Mouse (Mus musculus) liver, adult 2 months (tissue): Measurements from ENCODE around the gene Crb1. TPM values are rescaled to one million over a fixed set of nuclear protein-coding genes. Genes with fewer than 3 reads are reported as not detected.
"Not testable (repeated sequence)": the region's sequence is repeated elsewhere in the genome, so short reads cannot be mapped to it uniquely, and the experiment has no call there.

Experiments
- DNase-seq: peaks from one replicate; pipeline ENCODE4 v3.0.0-alpha.2; 2011; ENCODE audit warnings: low read depth, low spot score; ENCODE audit errors: extremely low read depth
- H3K27ac ChIP-seq: fragments of 200-500 bp; replicated peaks from 2 replicates; pipeline ENCODE4 v1.5.1; 2012; ENCODE audit warnings: low read depth, mild to moderate bottlenecking, control low read depth, inconsistent platforms, low read length; ENCODE audit not compliant: insufficient read depth
- H3K27me3 ChIP-seq: fragments of 200-500 bp; 2 replicates; pipeline ENCODE4 v1.6.1; 2012; ENCODE audit warnings: mild to moderate bottlenecking, moderate library complexity, low read length, inconsistent platforms; ENCODE audit not compliant: control insufficient read depth, insufficient read depth
- H3K36me3 ChIP-seq: fragments of 200-500 bp; 2 replicates; pipeline ENCODE4 v1.6.1; 2012; ENCODE audit warnings: low read length, inconsistent platforms; ENCODE audit not compliant: control insufficient read depth, insufficient read depth
- H3K4me1 ChIP-seq: fragments of 200-500 bp; 2 replicates; pipeline ENCODE4 v1.6.1; 2011; ENCODE audit warnings: low read length; ENCODE audit not compliant: control insufficient read depth, insufficient read depth
- H3K4me3 ChIP-seq: fragments of 200-500 bp; 2 replicates; pipeline ENCODE4 v1.5.1; 2011; ENCODE audit warnings: low read depth, mild to moderate bottlenecking, control low read depth, low read length, moderate library complexity; ENCODE audit not compliant: insufficient read depth
- H3K79me2 ChIP-seq: fragments of 200-500 bp; 2 replicates; pipeline ENCODE4 v1.6.1; 2012; ENCODE audit warnings: inconsistent platforms, mild to moderate bottlenecking, low read length, moderate library complexity; ENCODE audit not compliant: control insufficient read depth, insufficient read depth
- H3K9ac ChIP-seq: fragments of 200-500 bp; 2 replicates; pipeline ENCODE4 v1.6.1; 2012; ENCODE audit warnings: low read depth, mild to moderate bottlenecking, control low read depth, inconsistent platforms, low read length
- CTCF ChIP-seq: fragments of 200-500 bp; IDR thresholded peaks from 2 replicates; pipeline ENCODE4 v1.5.1; 2011; ENCODE audit warnings: low read depth, low read length, control low read depth
- POLR2A ChIP-seq: fragments of 200-500 bp; IDR thresholded peaks from 2 replicates; pipeline ENCODE4 v1.6.1; 2011; ENCODE audit warnings: low read length, control low read depth; ENCODE audit not compliant: insufficient read depth; ENCODE audit errors: extremely low read depth
- WGBS: fragments of 180-500 bp; shearing (Covaris S2); methylation state at CpG from one replicate; pipeline ENCODE4 v1.1.7; 2018; 5-methylcytosine and 5-hydroxymethylcytosine counted together
- polyA plus RNA-seq: library from polyadenylated mRNA; depleted of rRNA; stranded (reverse); fragments of >200 nt; gene quantifications from 2 replicates; pipeline ENCODE4 v1.2.3, GENCODE M21; 2012
- total RNA-seq: library from RNA; depleted of rRNA; stranded (reverse); fragments of >200 nt; gene quantifications from 2 replicates; pipeline ENCODE4 v1.2.3, GENCODE M21; 2014

Crb1 gene
- total and polyA plus RNA-seq, 2 experiments, result not detected

DNA sequence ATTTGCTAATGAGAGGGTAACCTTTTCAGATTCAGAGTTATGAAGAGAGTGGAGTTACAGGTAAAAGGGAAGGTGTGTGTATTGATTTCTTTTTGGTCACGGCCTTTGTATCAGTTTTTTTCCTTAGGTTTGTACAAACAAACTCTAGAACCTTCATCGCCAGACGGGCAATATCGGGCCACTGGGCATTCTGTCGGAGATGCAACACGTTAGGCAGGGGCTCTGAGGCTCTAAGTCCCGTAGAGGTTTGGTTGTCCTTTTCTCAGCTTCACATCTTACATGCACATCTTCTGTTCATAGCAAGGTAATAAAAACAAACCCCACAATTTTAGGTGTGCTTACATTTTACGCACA, 44.6 kb upstream of the Crb1 start:
- DNase-seq, result no peak

DNA sequence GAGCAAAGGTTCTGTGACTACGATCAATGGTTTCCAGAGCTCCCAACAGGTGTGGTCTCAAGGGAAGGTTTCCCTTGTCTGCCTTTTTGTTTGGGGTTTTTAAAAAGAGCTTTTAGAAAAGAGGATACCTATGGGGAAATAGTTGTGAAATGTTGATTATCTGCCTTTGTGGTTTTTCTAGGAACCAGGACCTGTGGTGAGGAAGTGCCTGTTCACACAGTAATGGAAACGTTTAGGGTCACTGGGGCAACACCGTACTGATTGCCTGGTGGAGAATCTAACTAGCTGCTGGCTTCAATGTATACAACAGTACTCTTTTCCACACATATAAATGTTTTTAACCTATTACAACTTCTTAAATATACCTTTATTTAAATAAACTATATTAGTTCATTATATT, 36.6 kb upstream of the Crb1 start:
- H3K27me3 ChIP-seq, result no peaks in the 10 kb centered on the region
- H3K4me1 ChIP-seq, result no peaks in the 10 kb centered on the region
- 80% methylated on average over 3 of the region's 3 CpGs for WGBS
- TF ChIP-seq POLR2A, result no peak
- no peak for TF ChIP-seq CTCF
- DNase-seq, result no peak
- H3K36me3 ChIP-seq, result no peaks in the 10 kb centered on the region
- H3K9ac ChIP-seq, result no peak overlapping the region
- no peak overlapping the region for H3K4me3 ChIP-seq
- H3K79me2 ChIP-seq, result no peaks in the 10 kb centered on the region
- no peak overlapping the region for H3K27ac ChIP-seq

More for the DNA sequence above, 44.6 kb upstream of the Crb1 start:
- Histone ChIP-seq H3K27me3 (no peaks in the 10 kb centered on the region), H3K4me1 (peaks cover 14% of the 10 kb centered on the region), H3K79me2 (peaks cover 16% of the 10 kb centered on the region; the same call in 1 of the 2 replicates), H3K27ac (peak overlapping the region; percentile 92), H3K4me3 (peak overlapping the region; percentile 95), H3K36me3 (peaks cover 5% of the 10 kb centered on the region; the same call in 1 of the 2 replicates), H3K9ac (peak overlapping the region; percentile 94)
- 2% methylated on average over 8 of the region's 8 CpGs for WGBS
- TF ChIP-seq POLR2A, result no peak
- no peak for TF ChIP-seq CTCF

DNA sequence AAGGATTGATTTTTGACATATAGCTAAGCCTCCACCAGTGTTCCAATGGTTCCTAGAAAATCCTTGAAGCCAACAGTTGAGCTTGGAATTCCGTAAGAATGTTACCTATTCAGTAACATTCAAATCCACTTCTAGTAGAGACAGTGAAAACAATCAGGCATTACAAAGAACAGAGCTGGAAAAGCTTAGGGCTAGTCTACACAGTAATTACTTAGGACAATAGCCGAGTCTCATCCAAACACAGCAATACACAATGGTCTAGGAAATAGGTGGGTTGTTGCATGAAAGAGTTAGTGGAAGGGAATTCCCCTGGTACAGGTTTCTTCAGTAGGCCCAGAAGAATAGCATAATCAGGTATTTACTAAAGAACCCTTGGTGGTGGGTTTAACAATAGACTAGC, 35.5 kb upstream of the Crb1 start:
- not testable (repeated sequence) for H3K27ac ChIP-seq, H3K36me3 ChIP-seq, H3K27me3 ChIP-seq, DNase-seq, H3K9ac ChIP-seq, H3K4me1 ChIP-seq, H3K79me2 ChIP-seq, H3K4me3 ChIP-seq
- 94% methylated on average over 2 of the region's 2 CpGs for WGBS

DNA sequence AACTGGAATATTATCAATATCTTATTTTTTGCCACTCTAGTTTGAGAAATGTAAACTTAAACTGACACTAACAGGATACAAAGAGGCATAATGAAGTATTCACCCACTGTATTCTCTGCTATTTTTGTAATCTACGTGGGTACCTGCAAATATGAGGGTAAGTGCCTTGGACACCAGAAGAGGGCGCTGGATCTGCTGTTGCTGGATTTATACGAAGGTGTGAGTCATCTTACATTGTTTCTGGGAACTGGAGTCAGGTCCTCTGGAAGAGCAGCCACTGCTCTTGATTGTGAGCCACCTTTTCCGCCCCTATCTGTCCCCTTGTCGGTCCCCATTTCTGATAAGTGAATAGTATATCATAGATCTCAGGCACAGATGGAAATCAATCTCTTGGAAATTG, 30.8 kb upstream of the Crb1 start:
- Histone ChIP-seq H3K79me2 (no peaks in the 10 kb centered on the region), H3K9ac (no peak overlapping the region), H3K27me3 (no peaks in the 10 kb centered on the region), H3K36me3 (no peaks in the 10 kb centered on the region), H3K27ac (no peak overlapping the region), H3K4me1 (no peaks in the 10 kb centered on the region), H3K4me3 (no peak overlapping the region)
- 56% methylated on average over 5 of the region's 5 CpGs for WGBS
- peak; percentile 25; the same call in 1 of the 2 replicates for TF ChIP-seq CTCF
- TF ChIP-seq POLR2A, result no peak
- DNase-seq, result peak; percentile 45

DNA sequence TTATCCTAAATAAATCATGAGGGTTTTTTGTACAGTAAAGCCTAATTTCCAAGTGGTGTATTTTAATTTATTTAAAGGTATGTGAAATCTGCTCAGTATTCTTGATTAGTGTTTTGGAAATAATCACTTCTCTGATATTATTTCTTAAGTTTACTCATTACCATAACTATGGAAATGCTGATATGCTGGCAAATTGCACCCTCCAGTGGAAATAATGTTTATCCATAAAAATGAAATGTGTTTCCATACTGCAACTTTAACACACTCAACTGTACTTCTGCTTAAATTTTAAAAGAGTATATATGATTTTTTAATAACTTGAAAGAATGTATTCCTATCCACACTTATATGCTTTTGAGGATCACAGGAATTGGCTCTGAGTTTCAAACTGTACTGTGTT, 28.9 kb upstream of the Crb1 start:
- no peak overlapping the region for H3K9ac ChIP-seq
- no peaks in the 10 kb centered on the region for H3K27me3 ChIP-seq
- H3K4me3 ChIP-seq, result no peak overlapping the region
- no peaks in the 10 kb centered on the region for H3K79me2 ChIP-seq
- TF ChIP-seq POLR2A (no peak), CTCF (no peak)
- no peak for DNase-seq
- no peaks in the 10 kb centered on the region for H3K4me1 ChIP-seq
- no peaks in the 10 kb centered on the region for H3K36me3 ChIP-seq
- no peak overlapping the region for H3K27ac ChIP-seq

DNA sequence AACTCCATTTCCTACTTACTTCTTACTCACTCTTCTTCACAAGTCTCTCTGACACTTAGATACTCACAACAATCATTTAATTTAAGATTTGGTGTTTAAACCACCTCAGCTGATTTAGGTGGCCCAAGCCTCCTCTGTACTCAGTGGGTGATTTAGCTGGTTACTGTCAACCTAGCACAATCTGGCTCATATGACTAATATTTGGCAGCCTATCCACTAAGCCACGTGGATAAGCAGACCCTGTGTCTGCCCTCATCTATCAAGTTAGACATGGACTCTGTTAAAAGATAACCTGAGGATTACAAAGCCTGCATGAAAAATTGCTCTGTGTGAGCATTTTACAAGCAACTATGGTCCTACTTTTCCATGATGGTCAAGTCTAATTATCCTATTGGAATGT, 19.7 kb upstream of the Crb1 start:
- WGBS, result 41% methylated on average over 1 of the region's 1 CpGs

More for the DNA sequence above, 19.7 kb upstream of the Crb1 start:
- Histone ChIP-seq H3K79me2 (no peaks in the 10 kb centered on the region), H3K27ac (no peak overlapping the region), H3K9ac (no peak overlapping the region), H3K4me3 (no peak overlapping the region), H3K36me3 (no peaks in the 10 kb centered on the region), H3K27me3 (no peaks in the 10 kb centered on the region), H3K4me1 (no peaks in the 10 kb centered on the region)
- no peak for TF ChIP-seq CTCF
- no peak for DNase-seq
